Mouse (Mus musculus) ES-Bruce4 (cell line): ENCODE data around the gene Ptpn13. TPM values are rescaled to one million over a fixed set of nuclear protein-coding genes. Genes with fewer than 3 reads are reported as not detected.

Experiments
- H3K27ac ChIP-seq: 2 replicates; pipeline ENCODE4 v1.5.1; 2012; ENCODE audit warnings: low read length, inconsistent platforms; ENCODE audit not compliant: insufficient read depth
- H3K27me3 ChIP-seq: 2 replicates; pipeline ENCODE4 v1.6.1; 2012; ENCODE audit warnings: mild to moderate bottlenecking, low read length, inconsistent platforms; ENCODE audit not compliant: control insufficient read depth, poor library complexity, insufficient read depth, severe bottlenecking
- H3K36me3 ChIP-seq: 2 replicates; pipeline ENCODE4 v1.6.1; 2012; ENCODE audit warnings: inconsistent platforms, mild to moderate bottlenecking, low read length, moderate library complexity; ENCODE audit not compliant: control insufficient read depth, poor library complexity, insufficient read depth, severe bottlenecking
- H3K4me1 ChIP-seq: one replicate; pipeline ENCODE4 v1.8.1; 2011; ENCODE audit warnings: low read length; ENCODE audit not compliant: control insufficient read depth, insufficient read depth
- H3K4me3 ChIP-seq: 2 replicates; pipeline ENCODE4 v1.5.1; 2011; ENCODE audit warnings: low read depth, mild to moderate bottlenecking, low read length
- H3K9ac ChIP-seq: 2 replicates; pipeline ENCODE4 v1.6.1; 2012; ENCODE audit warnings: low read depth, mild to moderate bottlenecking, inconsistent platforms; ENCODE audit not compliant: poor library complexity, severe bottlenecking
- H3K9me3 ChIP-seq: replicated peaks from 2 replicates; pipeline ENCODE4 v1.6.1; 2012; ENCODE audit warnings: mild to moderate bottlenecking, low read length, inconsistent platforms; ENCODE audit not compliant: control insufficient read depth, poor library complexity, insufficient read depth, severe bottlenecking
- CTCF ChIP-seq: IDR thresholded peaks from one replicate; pipeline ENCODE4 v1.8.1; 2011; ENCODE audit warnings: low read depth, low read length
- EP300 ChIP-seq: IDR thresholded peaks from 2 replicates; pipeline ENCODE4 v1.6.1; 2011; ENCODE audit warnings: low read depth, low read length; ENCODE audit not compliant: insufficient read depth
- POLR2A ChIP-seq: IDR thresholded peaks from one replicate; pipeline ENCODE4 v1.8.1; 2011; ENCODE audit warnings: low read length; ENCODE audit not compliant: insufficient read depth
- polyA plus RNA-seq: library from polyadenylated mRNA; stranded (reverse); fragments of >200 nt; gene quantifications from 2 replicates; pipeline ENCODE4 v1.2.4, GENCODE M21; 2011; ENCODE audit warnings: low read depth; ENCODE audit not compliant: missing spikeins, insufficient read depth, insufficient read length

Gene Ptpn13
- polyA plus RNA-seq, 1 experiment, result 26.5 TPM

- Histone ChIP-seq H3K9ac (no peak overlapping the region), H3K4me3 (no peak overlapping the region), H3K9me3 (no peaks in the 10 kb centered on the region), H3K4me1 (no peaks in the 10 kb centered on the region), H3K36me3 (no peaks in the 10 kb centered on the region), H3K27me3 (no peaks in the 10 kb centered on the region), H3K27ac (no peak overlapping the region)
- TF ChIP-seq POLR2A (no peak), CTCF (no peak), EP300 (no peak)
Measured at GRCm38 (mm10) chr5:103458959-103459675, 34.1 kb downstream of the Ptpn13 start.

- Histone ChIP-seq H3K27ac (no peak overlapping the region), H3K4me1 (no peaks in the 10 kb centered on the region), H3K27me3 (no peaks in the 10 kb centered on the region), H3K9ac (no peak overlapping the region), H3K36me3 (no peaks in the 10 kb centered on the region), H3K4me3 (no peak overlapping the region), H3K9me3 (no peaks in the 10 kb centered on the region)
- TF ChIP-seq EP300, result no peak
- no peak for TF ChIP-seq CTCF
- TF ChIP-seq POLR2A, result no peak
Measured at GRCm38 (mm10) chr5:103460903-103461302, 35.9 kb downstream of the Ptpn13 start.

- H3K27me3 ChIP-seq, result no peaks in the 10 kb centered on the region
- H3K36me3 ChIP-seq, result no peaks in the 10 kb centered on the region
- H3K4me3 ChIP-seq, result no peak overlapping the region
- TF ChIP-seq EP300, result no peak
- no peak for TF ChIP-seq POLR2A
- TF ChIP-seq CTCF, result no peak
- no peak overlapping the region for H3K27ac ChIP-seq
- no peaks in the 10 kb centered on the region for H3K4me1 ChIP-seq
- H3K9me3 ChIP-seq, result no peaks in the 10 kb centered on the region
- no peak overlapping the region for H3K9ac ChIP-seq
Measured at GRCm38 (mm10) chr5:103463661-103464219, 38.7 kb downstream of the Ptpn13 start.

GRCm38 (mm10) chr5:103464329-103464728, 39.3 kb downstream of the Ptpn13 start:
- Histone ChIP-seq H3K9me3 (no peaks in the 10 kb centered on the region), H3K9ac (no peak overlapping the region), H3K27ac (no peak overlapping the region), H3K4me1 (no peaks in the 10 kb centered on the region), H3K36me3 (no peaks in the 10 kb centered on the region), H3K4me3 (no peak overlapping the region), H3K27me3 (no peaks in the 10 kb centered on the region)
- TF ChIP-seq CTCF (no peak), EP300 (no peak), POLR2A (no peak)

GRCm38 (mm10) chr5:103464771-103465170, 39.8 kb downstream of the Ptpn13 start:
- H3K4me3 ChIP-seq, result no peak overlapping the region
- no peaks in the 10 kb centered on the region for H3K9me3 ChIP-seq
- no peaks in the 10 kb centered on the region for H3K4me1 ChIP-seq
- H3K36me3 ChIP-seq, result no peaks in the 10 kb centered on the region
- no peak for TF ChIP-seq POLR2A
- no peak for TF ChIP-seq CTCF
- no peak for TF ChIP-seq EP300
- H3K27ac ChIP-seq, result no peak overlapping the region
- H3K27me3 ChIP-seq, result no peaks in the 10 kb centered on the region
- no peak overlapping the region for H3K9ac ChIP-seq

- no peak overlapping the region for H3K27ac ChIP-seq
- no peaks in the 10 kb centered on the region for H3K36me3 ChIP-seq
- no peaks in the 10 kb centered on the region for H3K9me3 ChIP-seq
- H3K4me3 ChIP-seq, result no peak overlapping the region
- H3K9ac ChIP-seq, result no peak overlapping the region
- no peaks in the 10 kb centered on the region for H3K27me3 ChIP-seq
- no peaks in the 10 kb centered on the region for H3K4me1 ChIP-seq
- TF ChIP-seq CTCF, result no peak
- no peak for TF ChIP-seq EP300
- no peak for TF ChIP-seq POLR2A
Measured at GRCm38 (mm10) chr5:103472670-103473069, 47.7 kb downstream of the Ptpn13 start.
